Mouse (Mus musculus): ENCODE measurements around the gene Rrnad1. TPM values are rescaled to one million over a fixed set of nuclear protein-coding genes. Genes with fewer than 3 reads are reported as not detected.
"Not testable (repeated sequence)": the region's sequence is repeated elsewhere in the genome, so short reads cannot be mapped to it uniquely, and the experiment has no call there.

Rrnad1 gene
- polyA plus RNA-seq, 1 experiment: 17.3 TPM

GRCm38 (mm10) chr3:87899776-87900175 lies 30.7 kb downstream of the Rrnad1 start:
- H3K4me3 ChIP-seq (ENCODE audit: low read depth, low read length): no peak overlapping the region
- no peaks in the 10 kb centered on the region for H3K27me3 ChIP-seq (ENCODE audit: control insufficient read depth, insufficient read depth, low read length)
- no peaks in the 10 kb centered on the region for H3K36me3 ChIP-seq (ENCODE audit: control insufficient read depth, insufficient read depth, low read length)
- WGBS: 82% methylated on average over 3 of the region's 3 CpGs
- H3K4me1 ChIP-seq (ENCODE audit: control insufficient read depth, insufficient read depth, insufficient read length, low read length): no peaks in the 10 kb centered on the region
- no peak overlapping the region for H3K27ac ChIP-seq (ENCODE audit: insufficient read depth, low read depth, low read length)
- TF ChIP-seq CTCF (IDR thresholded peaks at IDR 0.05; ENCODE audit: extremely low read depth, insufficient read length, insufficient replicate concordance, low read depth, low read length) (no peak), POLR2A (IDR thresholded peaks at IDR 0.05; ENCODE audit: low read depth, low read length) (no peak)

GRCm38 (mm10) chr3:87899266-87899665 lies 31.3 kb downstream of the Rrnad1 start:
- H3K4me3 ChIP-seq (ENCODE audit: low read depth, low read length): no peak overlapping the region
- 52% methylated on average over 3 of the region's 3 CpGs for WGBS
- H3K4me1 ChIP-seq (ENCODE audit: control insufficient read depth, insufficient read depth, insufficient read length, low read length): no peaks in the 10 kb centered on the region
- H3K27me3 ChIP-seq (ENCODE audit: control insufficient read depth, insufficient read depth, low read length): no peaks in the 10 kb centered on the region
- no peak overlapping the region for H3K27ac ChIP-seq (ENCODE audit: insufficient read depth, low read depth, low read length)
- TF ChIP-seq POLR2A (IDR thresholded peaks at IDR 0.05; ENCODE audit: low read depth, low read length) (no peak), CTCF (IDR thresholded peaks at IDR 0.05; ENCODE audit: extremely low read depth, insufficient read length, insufficient replicate concordance, low read depth, low read length) (no peak)
- no peaks in the 10 kb centered on the region for H3K36me3 ChIP-seq (ENCODE audit: control insufficient read depth, insufficient read depth, low read length)

- Histone ChIP-seq H3K4me1 (ENCODE audit: control insufficient read depth, insufficient read depth, insufficient read length, low read length) (no peaks in the 10 kb centered on the region), H3K27me3 (ENCODE audit: control insufficient read depth, insufficient read depth, low read length) (no peaks in the 10 kb centered on the region), H3K27ac (ENCODE audit: insufficient read depth, low read depth, low read length) (no peak overlapping the region), H3K4me3 (ENCODE audit: low read depth, low read length) (no peak overlapping the region), H3K36me3 (ENCODE audit: control insufficient read depth, insufficient read depth, low read length) (no peaks in the 10 kb centered on the region)
- WGBS: 76% methylated on average over 3 of the region's 3 CpGs
- TF ChIP-seq POLR2A (IDR thresholded peaks at IDR 0.05; ENCODE audit: low read depth, low read length) (no peak), CTCF (IDR thresholded peaks at IDR 0.05; ENCODE audit: extremely low read depth, insufficient read length, insufficient replicate concordance, low read depth, low read length) (no peak)
Measured at GRCm38 (mm10) chr3:87893367-87893905, 37.1 kb downstream of the Rrnad1 start.

- H3K4me3 ChIP-seq (ENCODE audit: low read depth, low read length): no peak overlapping the region
- no peak overlapping the region for H3K27ac ChIP-seq (ENCODE audit: insufficient read depth, low read depth, low read length)
- TF ChIP-seq POLR2A (IDR thresholded peaks at IDR 0.05; ENCODE audit: low read depth, low read length) (no peak), CTCF (IDR thresholded peaks at IDR 0.05; ENCODE audit: extremely low read depth, insufficient read length, insufficient replicate concordance, low read depth, low read length) (no peak)
- H3K27me3 ChIP-seq (ENCODE audit: control insufficient read depth, insufficient read depth, low read length): no peaks in the 10 kb centered on the region
- H3K4me1 ChIP-seq (ENCODE audit: control insufficient read depth, insufficient read depth, insufficient read length, low read length): no peaks in the 10 kb centered on the region
- no peaks in the 10 kb centered on the region for H3K36me3 ChIP-seq (ENCODE audit: control insufficient read depth, insufficient read depth, low read length)
- 70% methylated on average over 3 of the region's 3 CpGs for WGBS
Measured at GRCm38 (mm10) chr3:87891481-87891880, 39.0 kb downstream of the Rrnad1 start.

GRCm38 (mm10) chr3:87887400-87887799 lies 43.1 kb downstream of the Rrnad1 start:
- H3K36me3 ChIP-seq (ENCODE audit: control insufficient read depth, insufficient read depth, low read length); H3K4me1 ChIP-seq (ENCODE audit: control insufficient read depth, insufficient read depth, insufficient read length, low read length); H3K4me3 ChIP-seq (ENCODE audit: low read depth, low read length); H3K27ac ChIP-seq (ENCODE audit: insufficient read depth, low read depth, low read length); H3K27me3 ChIP-seq (ENCODE audit: control insufficient read depth, insufficient read depth, low read length): not testable (repeated sequence)
- WGBS: 86% methylated on average over 4 of the region's 4 CpGs

GRCm38 (mm10) chr3:87886416-87886815 lies 44.1 kb downstream of the Rrnad1 start:
- H3K4me1 ChIP-seq (ENCODE audit: control insufficient read depth, insufficient read depth, insufficient read length, low read length): peaks cover 7% of the 10 kb centered on the region; the same call in 1 of the 2 replicates
- TF ChIP-seq POLR2A (IDR thresholded peaks at IDR 0.05; ENCODE audit: low read depth, low read length) (no peak), CTCF (IDR thresholded peaks at IDR 0.05; ENCODE audit: extremely low read depth, insufficient read length, insufficient replicate concordance, low read depth, low read length) (no peak)
- H3K4me3 ChIP-seq (ENCODE audit: low read depth, low read length): no peak overlapping the region
- no peaks in the 10 kb centered on the region for H3K27me3 ChIP-seq (ENCODE audit: control insufficient read depth, insufficient read depth, low read length)
- WGBS: 84% methylated on average over 6 of the region's 6 CpGs
- no peaks in the 10 kb centered on the region for H3K36me3 ChIP-seq (ENCODE audit: control insufficient read depth, insufficient read depth, low read length)
- no peak overlapping the region for H3K27ac ChIP-seq (ENCODE audit: insufficient read depth, low read depth, low read length)

GRCm38 (mm10) chr3:87886004-87886365 lies 44.5 kb downstream of the Rrnad1 start:
- Histone ChIP-seq H3K36me3 (ENCODE audit: control insufficient read depth, insufficient read depth, low read length) (no peaks in the 10 kb centered on the region), H3K4me3 (ENCODE audit: low read depth, low read length) (peak overlapping the region; percentile 64), H3K27me3 (ENCODE audit: control insufficient read depth, insufficient read depth, low read length) (no peaks in the 10 kb centered on the region), H3K27ac (ENCODE audit: insufficient read depth, low read depth, low read length) (no peak overlapping the region), H3K4me1 (ENCODE audit: control insufficient read depth, insufficient read depth, insufficient read length, low read length) (peaks cover 7% of the 10 kb centered on the region; the same call in 1 of the 2 replicates)
- TF ChIP-seq CTCF (IDR thresholded peaks at IDR 0.05; ENCODE audit: extremely low read depth, insufficient read length, insufficient replicate concordance, low read depth, low read length): no peak
- no peak for TF ChIP-seq POLR2A (IDR thresholded peaks at IDR 0.05; ENCODE audit: low read depth, low read length)
- 6% methylated on average over 10 of the region's 10 CpGs for WGBS
